In genomic region chr6:71907702-71908235, GRCm38 (mm10) we compare ENCODE assay signal across 8 mouse cellular contexts. TPM values are rescaled to one million over a fixed set of nuclear protein-coding genes. Genes with fewer than 3 reads are reported as not detected.
A peak's percentile ranks its signal among the peaks of the same experiment; 100 is the strongest.
DNase-seq lines count a peak whose midpoint lies in the region; ATAC-seq and TF ChIP-seq lines count a peak whose summit lies in the region.

No protein-coding gene starts in this region.

- WGBS in lung, embryonic 14.5 days = 3% methylated on average over 4 of the region's 4 CpGs
- 3% methylated on average over 4 of the region's 4 CpGs for WGBS in intestine, postnatal 0 days
- WGBS in olfactory bulb, adult 2 months = 2% methylated on average over 4 of the region's 4 CpGs

- peak; percentile 17 for DNase-seq in lung, embryonic 14.5 days
- DNase-seq in lung, adult 18-20 months = no peak
- peak; percentile 27 for DNase-seq in embryo, embryonic 10.5 days (ENCODE audit: low spot score)
- no peak for DNase-seq in layer of hippocampus, adult 9-11 months
- no peak for DNase-seq in gastrocnemius, adult 8-10 months (ENCODE audit: low spot score in 2 of 2)
- DNase-seq in spleen, postnatal 36 days (ENCODE audit: low spot score in 2 of 2) = no peak

- TF ChIP-seq CTCF in lung, embryonic 14.5 days (IDR thresholded peaks at IDR 0.05; ENCODE audit: low read depth) = no peak
- TF ChIP-seq CTCF in intestine, postnatal 0 days (IDR thresholded peaks at IDR 0.05; ENCODE audit: low read depth) = no peak
- TF ChIP-seq CTCF in olfactory bulb, adult 2 months (IDR thresholded peaks at IDR 0.05; ENCODE audit: insufficient read depth, low read depth, low read length) = no peak

- ATAC-seq in lung, embryonic 14.5 days (ENCODE audit: insufficient read depth) = no peak
- no peak for ATAC-seq in intestine, postnatal 0 days

- no peak overlapping the region for H3K27ac ChIP-seq in lung, embryonic 14.5 days (ENCODE audit: low read depth)
- H3K27ac ChIP-seq in intestine, postnatal 0 days (ENCODE audit: low read depth, low read length) = no peak overlapping the region
- no peak overlapping the region for H3K27ac ChIP-seq in olfactory bulb, adult 2 months (ENCODE audit: insufficient read depth, low read depth, low read length)

- peak overlapping the region; percentile 90 for H3K4me2 ChIP-seq in lung, embryonic 14.5 days
- peak overlapping the region; percentile 74 for H3K4me2 ChIP-seq in intestine, postnatal 0 days (replicated peaks; ENCODE audit: low read depth)

- H3K4me3 ChIP-seq in lung, embryonic 14.5 days (ENCODE audit: low read depth, low read length) = peak overlapping the region; percentile 69
- peak overlapping the region; percentile 65 for H3K4me3 ChIP-seq in intestine, postnatal 0 days (ENCODE audit: low read depth, low read length)
- H3K4me3 ChIP-seq in olfactory bulb, adult 2 months (ENCODE audit: insufficient read depth, low read depth, low read length) = 0 out of 2 replicates have a peak overlapping the region, but pooled peaks have one; percentile 15

- peaks cover 46% of the 10 kb centered on the region for H3K36me3 ChIP-seq in lung, embryonic 14.5 days (ENCODE audit: insufficient read depth)
- H3K36me3 ChIP-seq in intestine, postnatal 0 days (ENCODE audit: control insufficient read depth, insufficient read depth) = peaks cover 29% of the 10 kb centered on the region

- no peak for TF ChIP-seq POLR2A in olfactory bulb, adult 2 months (IDR thresholded peaks at IDR 0.05; ENCODE audit: insufficient read depth, low read depth, low read length)

- H3K9me3 ChIP-seq in lung, embryonic 14.5 days (ENCODE audit: low read depth, low read length) = no peaks in the 10 kb centered on the region
- no peaks in the 10 kb centered on the region for H3K9me3 ChIP-seq in intestine, postnatal 0 days (ENCODE audit: control insufficient read depth)

- peaks cover 3% of the 10 kb centered on the region; the same call in 1 of the 2 replicates for H3K4me1 ChIP-seq in lung, embryonic 14.5 days (ENCODE audit: insufficient read depth)
- H3K4me1 ChIP-seq in intestine, postnatal 0 days (replicated peaks; ENCODE audit: control insufficient read depth, insufficient read depth, low read length) = no peaks in the 10 kb centered on the region
- no peaks in the 10 kb centered on the region for H3K4me1 ChIP-seq in olfactory bulb, adult 2 months (ENCODE audit: control insufficient read depth, insufficient read depth, low read length)

- peak overlapping the region; percentile 78 for H3K9ac ChIP-seq in lung, embryonic 14.5 days
- H3K9ac ChIP-seq in intestine, postnatal 0 days (ENCODE audit: low read depth, low read length) = peak overlapping the region; percentile 56

- no peaks in the 10 kb centered on the region for H3K27me3 ChIP-seq in lung, embryonic 14.5 days (ENCODE audit: insufficient read depth, low read length)
- H3K27me3 ChIP-seq in intestine, postnatal 0 days (replicated peaks; ENCODE audit: control insufficient read depth, insufficient read depth, low read length) = no peaks in the 10 kb centered on the region

RNA-seq across cellular contexts. Expression of gene Ptcd3, which starts 0.8 kb away (rescaled TPM):
- polyA plus RNA-seq in lung, embryonic 14.5 days (2014; fragmentation: Nextera tagmentation; extraction: Ambion mirVana) = 109 and 115 TPM in 2 replicates
- polyA plus RNA-seq in intestine, postnatal 0 days (2015; fragmentation: Nextera tagmentation; extraction: Ambion mirVana) = 23.4 and 23.9 TPM in 2 replicates
- not detected in 2 replicates for polyA plus RNA-seq in olfactory bulb, adult 2 months (2012; ENCODE audit: insufficient read depth, insufficient read length, low replicate concordance, missing spikeins)
- total RNA-seq in gastrocnemius, adult 8-10 months (2022) = 10 to 100 TPM; 54.4 to 58.1 (median 55.9) TPM

RNA-seq across cellular contexts. Expression of gene Polr1a, which starts 1.1 kb away (rescaled TPM):
- polyA plus RNA-seq in lung, embryonic 14.5 days (2014; fragmentation: Nextera tagmentation; extraction: Ambion mirVana) = 35.0 and 37.2 TPM in 2 replicates
- polyA plus RNA-seq in intestine, postnatal 0 days (2015; fragmentation: Nextera tagmentation; extraction: Ambion mirVana) = 4.9 and 5.0 TPM in 2 replicates
- polyA plus RNA-seq in olfactory bulb, adult 2 months (2012; ENCODE audit: insufficient read depth, insufficient read length, low replicate concordance, missing spikeins) = not detected in 2 replicates
- 10 to 100 TPM; 29.0 to 37.6 (median 35.8) TPM for total RNA-seq in gastrocnemius, adult 8-10 months (2022)

Comparison
In these comparisons a context has a peak if more than half of its experiments do, and no peak if none do; other contexts are left out.
1. DNase-seq: peak in lung, embryonic 14.5 days (single experiment) and embryo, embryonic 10.5 days (single experiment); none in lung, adult 18-20 months (0 of 2), layer of hippocampus, adult 9-11 months (single experiment), gastrocnemius, adult 8-10 months (0 of 2) and spleen, postnatal 36 days (0 of 2).
2. H3K4me3 ChIP-seq: peak in every context shown above with its lines; median percentile 69 in lung, embryonic 14.5 days; 65 in intestine, postnatal 0 days; 15 in olfactory bulb, adult 2 months.